Mouse (Mus musculus): ENCODE results near the gene Cth. TPM values are rescaled to one million over a fixed set of nuclear protein-coding genes. Genes with fewer than 3 reads are reported as not detected.

Gene Cth
- polyA plus RNA-seq, 1 experiment = 3.8 TPM

DNA sequence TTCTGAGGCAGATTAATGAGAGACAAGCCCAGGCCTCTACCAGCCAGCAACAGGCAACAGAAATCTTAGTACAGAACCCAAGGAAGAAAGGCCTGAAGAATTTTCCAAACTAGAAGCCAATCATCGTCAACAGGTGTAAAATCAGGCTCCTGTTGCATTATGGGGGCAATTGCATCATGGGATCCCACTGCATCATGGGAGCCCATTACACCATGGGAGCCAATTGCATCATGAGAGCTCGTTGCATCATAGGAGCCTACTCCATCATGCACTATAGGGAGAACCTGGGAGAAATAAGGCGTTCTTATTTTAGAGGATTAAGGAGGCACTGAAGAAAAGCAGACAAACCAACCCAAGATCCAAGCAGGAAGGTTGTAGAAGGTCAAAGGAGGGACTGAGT is 27.2 kb downstream of the Cth start:
- no peak for TF ChIP-seq CTCF (IDR thresholded peaks at IDR 0.05; ENCODE audit: borderline replicate concordance, control insufficient read depth, extremely low read depth, insufficient read depth, low read length, poor library complexity)
- TF ChIP-seq POLR2A (IDR thresholded peaks at IDR 0.05; ENCODE audit: control insufficient read depth, extremely low read depth, insufficient read depth, low read length, poor library complexity) = no peak

DNA sequence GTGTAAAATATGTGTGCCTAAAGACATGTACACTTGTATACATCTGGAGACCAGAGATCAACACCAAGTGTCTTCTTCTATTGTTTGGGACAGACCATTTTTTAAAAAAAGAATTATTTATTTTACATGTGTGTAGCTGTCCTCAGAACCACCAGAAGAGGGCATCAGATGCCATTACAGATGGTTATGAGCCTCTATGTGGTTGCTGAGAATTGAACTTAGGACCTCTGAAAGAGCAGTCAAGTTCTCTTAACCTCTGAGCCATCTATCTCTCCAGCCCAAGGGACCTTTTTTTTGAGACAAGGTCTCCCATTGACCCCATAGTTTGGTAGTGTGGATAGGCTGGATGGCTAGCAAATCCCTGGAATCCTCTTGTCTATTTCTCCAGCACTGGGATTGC is 33.1 kb downstream of the Cth start:
- no peak overlapping the region for H3K4me3 ChIP-seq (ENCODE audit: control insufficient read depth, insufficient read depth, low read length)
- TF ChIP-seq CTCF (IDR thresholded peaks at IDR 0.05; ENCODE audit: borderline replicate concordance, control insufficient read depth, extremely low read depth, insufficient read depth, low read length, poor library complexity) (no peak), POLR2A (IDR thresholded peaks at IDR 0.05; ENCODE audit: control insufficient read depth, extremely low read depth, insufficient read depth, low read length, poor library complexity) (no peak)
- DNase-seq = no peak
- H3K36me3 ChIP-seq (ENCODE audit: control insufficient read depth, insufficient read depth, low read length) = no peaks in the 10 kb centered on the region
- no peaks in the 10 kb centered on the region for H3K27me3 ChIP-seq (ENCODE audit: control insufficient read depth, insufficient read depth, low read length)
- H3K27ac ChIP-seq (ENCODE audit: control insufficient read depth, insufficient read depth, low read length) = no peak overlapping the region
- no peaks in the 10 kb centered on the region for H3K4me1 ChIP-seq (replicated peaks; ENCODE audit: control insufficient read depth, insufficient read depth, low read length)

More for the DNA sequence above, 27.2 kb downstream of the Cth start:
- Histone ChIP-seq H3K27me3 (ENCODE audit: control insufficient read depth, insufficient read depth, low read length) (no peaks in the 10 kb centered on the region), H3K4me1 (replicated peaks; ENCODE audit: control insufficient read depth, insufficient read depth, low read length) (no peaks in the 10 kb centered on the region), H3K27ac (ENCODE audit: control insufficient read depth, insufficient read depth, low read length) (no peak overlapping the region), H3K4me3 (ENCODE audit: control insufficient read depth, insufficient read depth, low read length) (no peak overlapping the region), H3K36me3 (ENCODE audit: control insufficient read depth, insufficient read depth, low read length) (no peaks in the 10 kb centered on the region)
- 85% methylated on average over 3 of the region's 3 CpGs for WGBS
- no peak for DNase-seq

DNA sequence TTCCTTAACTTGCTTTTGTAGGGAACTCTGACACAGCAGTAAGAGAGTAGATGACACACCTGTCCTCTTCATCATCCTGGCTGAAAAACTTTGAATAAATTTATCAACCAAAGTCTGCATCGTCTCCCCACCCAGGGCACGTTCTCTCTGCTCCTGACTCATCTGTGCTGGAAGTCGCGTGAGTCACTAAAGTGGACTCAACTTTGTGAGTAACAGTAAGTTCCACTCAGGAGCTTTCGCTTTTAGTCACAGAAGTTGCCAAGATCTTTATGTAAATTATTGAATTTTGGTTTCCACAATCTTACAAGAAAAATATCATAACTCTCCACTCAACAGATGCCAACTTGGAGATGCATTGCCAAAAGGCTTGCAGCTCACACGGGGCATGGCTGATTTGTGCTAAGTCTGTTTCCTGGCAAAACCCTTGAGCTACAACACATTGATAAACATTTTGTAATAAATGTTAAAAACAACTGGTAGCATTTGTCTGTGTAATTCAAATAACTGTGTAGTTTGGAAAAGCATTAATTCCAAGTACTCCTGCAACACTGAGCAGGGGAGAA is 40.7 kb downstream of the Cth start:
- Histone ChIP-seq H3K36me3 (ENCODE audit: control insufficient read depth, insufficient read depth, low read length) (no peaks in the 10 kb centered on the region), H3K27ac (ENCODE audit: control insufficient read depth, insufficient read depth, low read length) (no peak overlapping the region), H3K4me3 (ENCODE audit: control insufficient read depth, insufficient read depth, low read length) (no peak overlapping the region), H3K4me1 (replicated peaks; ENCODE audit: control insufficient read depth, insufficient read depth, low read length) (no peaks in the 10 kb centered on the region), H3K27me3 (ENCODE audit: control insufficient read depth, insufficient read depth, low read length) (no peaks in the 10 kb centered on the region)
- no peak for DNase-seq
- WGBS = 89% methylated on average over 6 of the region's 6 CpGs
- TF ChIP-seq POLR2A (IDR thresholded peaks at IDR 0.05; ENCODE audit: control insufficient read depth, extremely low read depth, insufficient read depth, low read length, poor library complexity) (no peak), CTCF (IDR thresholded peaks at IDR 0.05; ENCODE audit: borderline replicate concordance, control insufficient read depth, extremely low read depth, insufficient read depth, low read length, poor library complexity) (no peak)

DNA sequence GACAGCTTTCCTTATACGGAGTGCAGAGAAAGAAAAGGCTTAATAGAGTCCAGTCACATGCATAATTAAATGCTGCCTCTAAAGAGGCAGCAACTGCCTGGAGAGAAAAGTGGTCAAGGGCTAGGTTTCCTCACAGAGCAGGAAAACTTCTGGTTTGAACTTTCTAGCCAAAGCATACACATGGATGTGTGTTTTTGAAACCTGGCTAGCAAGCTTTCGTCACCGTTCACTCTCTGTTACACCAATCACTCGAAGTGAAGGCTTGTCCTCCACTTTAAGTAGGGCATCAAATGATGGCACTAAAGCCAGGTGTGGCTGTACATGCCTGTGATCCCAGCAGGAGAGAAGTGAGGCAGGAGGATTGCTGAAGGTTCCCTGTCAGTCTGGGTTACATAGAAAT is 41.8 kb downstream of the Cth start:
- WGBS = 86% methylated on average over 4 of the region's 4 CpGs
- no peaks in the 10 kb centered on the region for H3K4me1 ChIP-seq (replicated peaks; ENCODE audit: control insufficient read depth, insufficient read depth, low read length)
- DNase-seq = no peak
- no peak for TF ChIP-seq POLR2A (IDR thresholded peaks at IDR 0.05; ENCODE audit: control insufficient read depth, extremely low read depth, insufficient read depth, low read length, poor library complexity)
- TF ChIP-seq CTCF (IDR thresholded peaks at IDR 0.05; ENCODE audit: borderline replicate concordance, control insufficient read depth, extremely low read depth, insufficient read depth, low read length, poor library complexity) = no peak
- H3K4me3 ChIP-seq (ENCODE audit: control insufficient read depth, insufficient read depth, low read length) = no peak overlapping the region
- H3K27ac ChIP-seq (ENCODE audit: control insufficient read depth, insufficient read depth, low read length) = no peak overlapping the region
- H3K27me3 ChIP-seq (ENCODE audit: control insufficient read depth, insufficient read depth, low read length) = no peaks in the 10 kb centered on the region
- H3K36me3 ChIP-seq (ENCODE audit: control insufficient read depth, insufficient read depth, low read length) = no peaks in the 10 kb centered on the region

DNA sequence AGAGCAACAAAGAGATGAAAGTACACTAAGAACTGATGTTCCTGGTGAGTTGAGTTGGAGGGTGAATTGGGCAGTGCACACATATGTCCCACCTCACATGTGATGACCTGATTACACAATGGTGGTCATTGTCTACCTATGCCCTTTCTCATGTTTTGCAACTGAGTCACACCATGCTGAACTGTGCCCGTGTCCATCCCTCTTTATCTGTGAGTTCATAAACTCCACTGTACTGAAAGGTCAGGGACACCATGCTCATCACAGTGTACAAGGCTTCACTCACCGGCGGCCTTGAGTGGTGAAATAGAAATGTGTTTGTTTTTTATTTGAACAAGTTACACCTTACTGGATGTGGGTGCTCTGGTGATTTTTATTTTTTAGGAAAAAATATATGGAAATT is 42.9 kb downstream of the Cth start:
- H3K27me3 ChIP-seq (ENCODE audit: control insufficient read depth, insufficient read depth, low read length) = no peaks in the 10 kb centered on the region
- TF ChIP-seq CTCF (IDR thresholded peaks at IDR 0.05; ENCODE audit: borderline replicate concordance, control insufficient read depth, extremely low read depth, insufficient read depth, low read length, poor library complexity) = no peak
- no peak for TF ChIP-seq POLR2A (IDR thresholded peaks at IDR 0.05; ENCODE audit: control insufficient read depth, extremely low read depth, insufficient read depth, low read length, poor library complexity)
- H3K27ac ChIP-seq (ENCODE audit: control insufficient read depth, insufficient read depth, low read length) = no peak overlapping the region
- no peak for DNase-seq
- H3K4me1 ChIP-seq (replicated peaks; ENCODE audit: control insufficient read depth, insufficient read depth, low read length) = no peaks in the 10 kb centered on the region
- no peaks in the 10 kb centered on the region for H3K36me3 ChIP-seq (ENCODE audit: control insufficient read depth, insufficient read depth, low read length)
- H3K4me3 ChIP-seq (ENCODE audit: control insufficient read depth, insufficient read depth, low read length) = no peak overlapping the region
- WGBS = 93% methylated on average over 3 of the region's 3 CpGs

DNA sequence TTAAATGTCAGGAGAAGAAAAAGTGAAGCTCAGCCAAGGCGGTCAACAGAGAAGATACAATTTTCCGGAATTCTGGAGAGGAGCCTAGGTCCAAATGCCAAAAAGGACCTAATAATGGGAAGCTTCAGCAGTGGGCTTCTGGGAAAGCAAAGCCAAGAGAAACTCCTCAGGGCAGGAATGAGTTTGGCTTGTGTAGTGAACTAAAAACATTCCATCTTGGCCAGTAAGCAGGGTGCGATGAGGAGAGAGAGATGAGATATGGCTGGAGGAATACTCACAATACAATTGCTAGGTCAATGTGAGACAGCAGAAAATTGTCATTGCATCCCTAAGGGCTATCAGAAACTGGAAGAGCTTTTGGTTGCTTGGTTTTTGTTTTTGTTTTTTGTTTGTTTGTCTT is 43.9 kb downstream of the Cth start:
- no peaks in the 10 kb centered on the region for H3K27me3 ChIP-seq (ENCODE audit: control insufficient read depth, insufficient read depth, low read length)
- H3K4me3 ChIP-seq (ENCODE audit: control insufficient read depth, insufficient read depth, low read length) = no peak overlapping the region
- no peaks in the 10 kb centered on the region for H3K4me1 ChIP-seq (replicated peaks; ENCODE audit: control insufficient read depth, insufficient read depth, low read length)
- no peak overlapping the region for H3K27ac ChIP-seq (ENCODE audit: control insufficient read depth, insufficient read depth, low read length)
- WGBS = 89% methylated on average over 3 of the region's 3 CpGs
- TF ChIP-seq POLR2A (IDR thresholded peaks at IDR 0.05; ENCODE audit: control insufficient read depth, extremely low read depth, insufficient read depth, low read length, poor library complexity) (no peak), CTCF (IDR thresholded peaks at IDR 0.05; ENCODE audit: borderline replicate concordance, control insufficient read depth, extremely low read depth, insufficient read depth, low read length, poor library complexity) (no peak)
- H3K36me3 ChIP-seq (ENCODE audit: control insufficient read depth, insufficient read depth, low read length) = no peaks in the 10 kb centered on the region
- no peak for DNase-seq

DNA sequence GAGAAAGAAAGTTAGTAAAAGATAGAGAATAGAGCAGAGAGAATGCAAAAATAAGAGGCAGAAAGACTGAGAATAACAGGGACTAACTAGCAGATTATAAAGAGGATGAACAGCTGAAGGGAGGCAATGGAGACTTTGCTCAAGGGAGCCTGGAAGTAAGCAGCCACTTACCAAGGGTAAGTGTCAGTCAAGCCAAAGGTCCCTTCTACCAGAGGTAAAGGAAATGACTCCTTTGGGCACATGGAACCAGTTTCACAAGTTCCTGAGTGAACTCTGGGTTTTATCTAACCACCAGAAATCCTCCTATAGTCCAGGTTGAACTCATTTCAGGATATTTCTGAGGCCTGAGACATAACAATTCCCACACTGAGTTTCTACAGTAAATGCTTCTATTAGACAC is 47.0 kb downstream of the Cth start:
- H3K4me1 ChIP-seq (replicated peaks; ENCODE audit: control insufficient read depth, insufficient read depth, low read length) = no peaks in the 10 kb centered on the region
- H3K4me3 ChIP-seq (ENCODE audit: control insufficient read depth, insufficient read depth, low read length) = no peak overlapping the region
- no peaks in the 10 kb centered on the region for H3K27me3 ChIP-seq (ENCODE audit: control insufficient read depth, insufficient read depth, low read length)
- H3K27ac ChIP-seq (ENCODE audit: control insufficient read depth, insufficient read depth, low read length) = no peak overlapping the region
- no peak for DNase-seq
- no peaks in the 10 kb centered on the region for H3K36me3 ChIP-seq (ENCODE audit: control insufficient read depth, insufficient read depth, low read length)
- no peak for TF ChIP-seq CTCF (IDR thresholded peaks at IDR 0.05; ENCODE audit: borderline replicate concordance, control insufficient read depth, extremely low read depth, insufficient read depth, low read length, poor library complexity)
- TF ChIP-seq POLR2A (IDR thresholded peaks at IDR 0.05; ENCODE audit: control insufficient read depth, extremely low read depth, insufficient read depth, low read length, poor library complexity) = no peak
